Mouse (Mus musculus): ENCODE measurements around the gene Flt1. TPM values are rescaled to one million over a fixed set of nuclear protein-coding genes. Genes with fewer than 3 reads are reported as not detected.

Flt1 gene
- polyA plus RNA-seq, 1 experiment from 2014 or later, result 9.9 TPM

- Histone ChIP-seq H3K4me3 (replicated peaks; ENCODE audit: low read length) (no peak overlapping the region), H3K9ac (ENCODE audit: low read length) (no peak overlapping the region), H3K36me3 (ENCODE audit: control insufficient read depth, insufficient read depth, low read length) (no peaks in the 10 kb centered on the region), H3K4me2 (ENCODE audit: low read depth, low read length) (no peak overlapping the region), H3K27me3 (ENCODE audit: control insufficient read depth, insufficient read depth, low read length) (no peaks in the 10 kb centered on the region), H3K27ac (ENCODE audit: low read length) (no peak overlapping the region), H3K4me1 (ENCODE audit: control insufficient read depth, insufficient read depth, low read length) (no peaks in the 10 kb centered on the region), H3K9me3 (replicated peaks; ENCODE audit: control insufficient read depth, low read length) (no peaks in the 10 kb centered on the region)
- 18% methylated on average over 10 of the region's 10 CpGs for WGBS
- no peak for ATAC-seq (ENCODE audit: insufficient read depth, low FRiP score)
Measured at GRCm38 (mm10) chr5:147681224-147681623, 44.6 kb downstream of the Flt1 start.

GRCm38 (mm10) chr5:147680711-147681110, 45.1 kb downstream of the Flt1 start:
- no peak overlapping the region for H3K4me3 ChIP-seq (replicated peaks; ENCODE audit: low read length)
- WGBS, result 36% methylated on average over 5 of the region's 5 CpGs
- H3K27ac ChIP-seq (ENCODE audit: low read length), result no peak overlapping the region
- H3K9me3 ChIP-seq (replicated peaks; ENCODE audit: control insufficient read depth, low read length), result no peaks in the 10 kb centered on the region
- H3K4me1 ChIP-seq (ENCODE audit: control insufficient read depth, insufficient read depth, low read length), result no peaks in the 10 kb centered on the region
- ATAC-seq (ENCODE audit: insufficient read depth, low FRiP score), result no peak
- H3K27me3 ChIP-seq (ENCODE audit: control insufficient read depth, insufficient read depth, low read length), result no peaks in the 10 kb centered on the region
- H3K9ac ChIP-seq (ENCODE audit: low read length), result no peak overlapping the region
- no peak overlapping the region for H3K4me2 ChIP-seq (ENCODE audit: low read depth, low read length)
- H3K36me3 ChIP-seq (ENCODE audit: control insufficient read depth, insufficient read depth, low read length), result no peaks in the 10 kb centered on the region

- Histone ChIP-seq H3K27ac (ENCODE audit: low read length) (no peak overlapping the region), H3K27me3 (ENCODE audit: control insufficient read depth, insufficient read depth, low read length) (no peaks in the 10 kb centered on the region), H3K36me3 (ENCODE audit: control insufficient read depth, insufficient read depth, low read length) (no peaks in the 10 kb centered on the region), H3K4me1 (ENCODE audit: control insufficient read depth, insufficient read depth, low read length) (no peaks in the 10 kb centered on the region), H3K9me3 (replicated peaks; ENCODE audit: control insufficient read depth, low read length) (no peaks in the 10 kb centered on the region), H3K4me3 (replicated peaks; ENCODE audit: low read length) (no peak overlapping the region), H3K9ac (ENCODE audit: low read length) (no peak overlapping the region), H3K4me2 (ENCODE audit: low read depth, low read length) (no peak overlapping the region)
- no peak for ATAC-seq (ENCODE audit: insufficient read depth, low FRiP score)
- 88% methylated on average over 12 of the region's 12 CpGs for WGBS
Measured at GRCm38 (mm10) chr5:147679316-147679715, 46.5 kb downstream of the Flt1 start.

- H3K9me3 ChIP-seq (replicated peaks; ENCODE audit: control insufficient read depth, low read length), result no peaks in the 10 kb centered on the region
Measured at GRCm38 (mm10) chr5:147675791-147676190, 50.0 kb downstream of the Flt1 start.

GRCm38 (mm10) chr5:147671765-147672424, 53.9 kb downstream of the Flt1 start:
- Histone ChIP-seq H3K36me3 (ENCODE audit: control insufficient read depth, insufficient read depth, low read length) (no peaks in the 10 kb centered on the region), H3K9ac (ENCODE audit: low read length) (no peak overlapping the region), H3K9me3 (replicated peaks; ENCODE audit: control insufficient read depth, low read length) (no peaks in the 10 kb centered on the region), H3K4me1 (ENCODE audit: control insufficient read depth, insufficient read depth, low read length) (no peaks in the 10 kb centered on the region), H3K27ac (ENCODE audit: low read length) (no peak overlapping the region), H3K27me3 (ENCODE audit: control insufficient read depth, insufficient read depth, low read length) (no peaks in the 10 kb centered on the region), H3K4me3 (replicated peaks; ENCODE audit: low read length) (no peak overlapping the region), H3K4me2 (ENCODE audit: low read depth, low read length) (no peak overlapping the region)
- 66% methylated on average over 19 of the region's 19 CpGs for WGBS
- ATAC-seq (ENCODE audit: insufficient read depth, low FRiP score), result no peak

More at GRCm38 (mm10) chr5:147675791-147676190, 50.0 kb downstream of the Flt1 start:
- ATAC-seq (ENCODE audit: insufficient read depth, low FRiP score), result no peak
- WGBS, result 85% methylated on average over 5 of the region's 5 CpGs
- H3K4me2 ChIP-seq (ENCODE audit: low read depth, low read length), result no peak overlapping the region
- no peak overlapping the region for H3K9ac ChIP-seq (ENCODE audit: low read length)
- H3K27me3 ChIP-seq (ENCODE audit: control insufficient read depth, insufficient read depth, low read length), result no peaks in the 10 kb centered on the region
- no peaks in the 10 kb centered on the region for H3K36me3 ChIP-seq (ENCODE audit: control insufficient read depth, insufficient read depth, low read length)
- no peak overlapping the region for H3K27ac ChIP-seq (ENCODE audit: low read length)
- H3K4me1 ChIP-seq (ENCODE audit: control insufficient read depth, insufficient read depth, low read length), result no peaks in the 10 kb centered on the region
- no peak overlapping the region for H3K4me3 ChIP-seq (replicated peaks; ENCODE audit: low read length)

- H3K9ac ChIP-seq (ENCODE audit: low read length), result no peak overlapping the region
- no peak overlapping the region for H3K4me2 ChIP-seq (ENCODE audit: low read depth, low read length)
- no peaks in the 10 kb centered on the region for H3K4me1 ChIP-seq (ENCODE audit: control insufficient read depth, insufficient read depth, low read length)
- H3K36me3 ChIP-seq (ENCODE audit: control insufficient read depth, insufficient read depth, low read length), result no peaks in the 10 kb centered on the region
- ATAC-seq (ENCODE audit: insufficient read depth, low FRiP score), result no peak
- 83% methylated on average over 15 of the region's 15 CpGs for WGBS
- no peaks in the 10 kb centered on the region for H3K27me3 ChIP-seq (ENCODE audit: control insufficient read depth, insufficient read depth, low read length)
- H3K9me3 ChIP-seq (replicated peaks; ENCODE audit: control insufficient read depth, low read length), result no peaks in the 10 kb centered on the region
- H3K4me3 ChIP-seq (replicated peaks; ENCODE audit: low read length), result no peak overlapping the region
- H3K27ac ChIP-seq (ENCODE audit: low read length), result no peak overlapping the region
Measured at GRCm38 (mm10) chr5:147668637-147669344, 57.0 kb downstream of the Flt1 start.

- H3K4me3 ChIP-seq (replicated peaks; ENCODE audit: low read length), result no peak overlapping the region
- H3K27ac ChIP-seq (ENCODE audit: low read length), result no peak overlapping the region
- no peaks in the 10 kb centered on the region for H3K4me1 ChIP-seq (ENCODE audit: control insufficient read depth, insufficient read depth, low read length)
- WGBS, result 83% methylated on average over 13 of the region's 13 CpGs
- no peaks in the 10 kb centered on the region for H3K27me3 ChIP-seq (ENCODE audit: control insufficient read depth, insufficient read depth, low read length)
- no peak overlapping the region for H3K9ac ChIP-seq (ENCODE audit: low read length)
- ATAC-seq (ENCODE audit: insufficient read depth, low FRiP score), result no peak
- no peaks in the 10 kb centered on the region for H3K9me3 ChIP-seq (replicated peaks; ENCODE audit: control insufficient read depth, low read length)
- H3K4me2 ChIP-seq (ENCODE audit: low read depth, low read length), result no peak overlapping the region
- H3K36me3 ChIP-seq (ENCODE audit: control insufficient read depth, insufficient read depth, low read length), result no peaks in the 10 kb centered on the region
Measured at GRCm38 (mm10) chr5:147665946-147666345, 59.9 kb downstream of the Flt1 start.

- H3K4me1 ChIP-seq (ENCODE audit: control insufficient read depth, insufficient read depth, low read length), result no peaks in the 10 kb centered on the region
- H3K9ac ChIP-seq (ENCODE audit: low read length), result no peak overlapping the region
- H3K9me3 ChIP-seq (replicated peaks; ENCODE audit: control insufficient read depth, low read length), result no peaks in the 10 kb centered on the region
- H3K4me2 ChIP-seq (ENCODE audit: low read depth, low read length), result no peak overlapping the region
- 87% methylated on average over 9 of the region's 9 CpGs for WGBS
- H3K27ac ChIP-seq (ENCODE audit: low read length), result no peak overlapping the region
- H3K4me3 ChIP-seq (replicated peaks; ENCODE audit: low read length), result no peak overlapping the region
- H3K36me3 ChIP-seq (ENCODE audit: control insufficient read depth, insufficient read depth, low read length), result no peaks in the 10 kb centered on the region
- no peak for ATAC-seq (ENCODE audit: insufficient read depth, low FRiP score)
- no peaks in the 10 kb centered on the region for H3K27me3 ChIP-seq (ENCODE audit: control insufficient read depth, insufficient read depth, low read length)
Measured at GRCm38 (mm10) chr5:147665381-147665780, 60.4 kb downstream of the Flt1 start.

GRCm38 (mm10) chr5:147659909-147660308, 65.9 kb downstream of the Flt1 start:
- H3K36me3 ChIP-seq (ENCODE audit: control insufficient read depth, insufficient read depth, low read length), result no peaks in the 10 kb centered on the region
- no peak overlapping the region for H3K27ac ChIP-seq (ENCODE audit: low read length)
- no peak overlapping the region for H3K4me3 ChIP-seq (replicated peaks; ENCODE audit: low read length)
- no peaks in the 10 kb centered on the region for H3K27me3 ChIP-seq (ENCODE audit: control insufficient read depth, insufficient read depth, low read length)
- no peaks in the 10 kb centered on the region for H3K4me1 ChIP-seq (ENCODE audit: control insufficient read depth, insufficient read depth, low read length)
- no peak overlapping the region for H3K9ac ChIP-seq (ENCODE audit: low read length)
- no peak overlapping the region for H3K4me2 ChIP-seq (ENCODE audit: low read depth, low read length)
- H3K9me3 ChIP-seq (replicated peaks; ENCODE audit: control insufficient read depth, low read length), result no peaks in the 10 kb centered on the region
- WGBS, result 65% methylated on average over 7 of the region's 7 CpGs
- no peak for ATAC-seq (ENCODE audit: insufficient read depth, low FRiP score)

All from stomach, embryonic 16.5 days (tissue).